Mouse (Mus musculus) limb, embryonic 10.5 days (tissue): ENCODE measurements around the gene Cbx4. TPM values are rescaled to one million over a fixed set of nuclear protein-coding genes. Genes with fewer than 3 reads are reported as not detected.

Source experiments
- DNase-seq: peaks from one replicate; pipeline ENCODE4 v3.0.0-alpha.2; 2017; ENCODE audit warnings: low spot score
- H3K27ac ChIP-seq: fragments of 300-500 bp; sonication (generic); 2 replicates; pipeline ENCODE4 v1.5.1; 2016; ENCODE audit warnings: mild to moderate bottlenecking
- H3K27me3 ChIP-seq: fragments of 300-500 bp; sonication (generic); 2 replicates; pipeline ENCODE4 v1.6.1; 2016; ENCODE audit warnings: low read depth, mild to moderate bottlenecking; ENCODE audit not compliant: poor library complexity, severe bottlenecking
- H3K36me3 ChIP-seq: fragments of 300-500 bp; sonication (generic); 2 replicates; pipeline ENCODE4 v1.6.1; 2016; ENCODE audit warnings: mild to moderate bottlenecking, moderate library complexity
- H3K4me1 ChIP-seq: fragments of 300-500 bp; sonication (generic); 2 replicates; pipeline ENCODE4 v1.6.1; 2016
- H3K4me3 ChIP-seq: fragments of 300-500 bp; sonication (generic); 2 replicates; pipeline ENCODE4 v1.5.1; 2016; ENCODE audit warnings: mild to moderate bottlenecking, moderate library complexity
- H3K9me3 ChIP-seq: fragments of 300-500 bp; sonication (generic); replicated peaks from 2 replicates; pipeline ENCODE4 v1.6.1; 2016; ENCODE audit warnings: mild to moderate bottlenecking
- WGBS: fragments of 180-500 bp; shearing (Covaris S2); methylation state at CpG from one replicate; pipeline ENCODE4 v1.1.7; 2016; 5-methylcytosine and 5-hydroxymethylcytosine counted together
- polyA plus RNA-seq: library from polyadenylated mRNA; unstranded; fragments of >200 nt; fragmentation: Nextera tagmentation; extraction: Ambion mirVana; gene quantifications from 2 replicates; pipeline ENCODE4 v1.2.1, GENCODE M21; 2016

The Cbx4 gene
- polyA plus RNA-seq = 4.3 and 7.1 TPM in 2 replicates

DNA sequence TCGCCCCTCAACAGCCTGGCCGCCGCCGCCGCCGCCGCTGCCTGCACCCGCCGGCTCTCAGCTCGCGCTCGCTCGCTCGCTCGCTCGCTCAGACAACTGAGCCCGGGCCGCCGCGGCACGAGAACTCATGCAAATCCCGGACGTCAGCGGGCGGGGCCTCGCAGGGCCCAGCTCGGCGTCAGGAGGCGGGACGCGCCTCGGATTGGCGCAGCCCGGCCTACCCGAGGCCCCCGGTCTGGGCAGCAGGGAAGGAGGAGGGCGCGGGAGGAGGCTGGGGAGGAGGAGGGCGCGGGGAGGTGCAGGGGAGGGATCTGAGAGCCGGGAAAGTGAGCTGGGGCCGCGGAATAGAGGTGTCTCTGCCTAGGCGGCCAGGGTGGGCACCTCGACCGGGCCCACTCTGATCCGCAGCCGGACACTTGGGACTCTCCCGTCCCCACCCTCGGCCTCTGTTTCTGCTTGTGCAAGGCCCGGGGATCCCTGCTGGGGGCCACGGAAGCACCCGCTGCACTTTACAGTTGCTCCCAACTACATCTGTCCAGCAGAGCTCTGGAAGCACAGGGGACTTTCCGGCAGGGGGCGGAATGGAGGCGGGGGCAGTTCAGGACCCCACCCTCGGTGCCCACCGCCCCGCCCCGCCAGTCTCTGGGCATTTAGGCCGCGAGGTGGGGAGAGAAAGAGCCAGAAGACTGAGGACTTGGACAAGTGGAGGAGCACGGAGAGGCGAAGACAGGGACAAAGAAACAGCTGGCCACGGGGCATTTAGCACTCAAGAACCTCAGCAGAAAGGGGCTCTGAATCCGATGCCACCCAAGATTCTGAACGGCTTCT, at the start of gene Cbx4:
Gene Cbx4, minus strand, starts transcription at position 78 of the 828 bp plus-strand sequence.
- DNase-seq = peak; percentile 95
- peaks cover 86% of the 10 kb centered on the region for H3K27me3 ChIP-seq
- H3K36me3 ChIP-seq = peaks cover 8% of the 10 kb centered on the region; the same call in 1 of the 2 replicates
- no peaks in the 10 kb centered on the region for H3K9me3 ChIP-seq
- peaks cover 96% of the 10 kb centered on the region for H3K4me1 ChIP-seq
- H3K4me3 ChIP-seq = peak within 1 kb of the TSS; percentile 90
- peak within 1 kb of the TSS; percentile 96 for H3K27ac ChIP-seq
- WGBS = under 1% methylated on average over 67 of the region's 67 CpGs

DNA sequence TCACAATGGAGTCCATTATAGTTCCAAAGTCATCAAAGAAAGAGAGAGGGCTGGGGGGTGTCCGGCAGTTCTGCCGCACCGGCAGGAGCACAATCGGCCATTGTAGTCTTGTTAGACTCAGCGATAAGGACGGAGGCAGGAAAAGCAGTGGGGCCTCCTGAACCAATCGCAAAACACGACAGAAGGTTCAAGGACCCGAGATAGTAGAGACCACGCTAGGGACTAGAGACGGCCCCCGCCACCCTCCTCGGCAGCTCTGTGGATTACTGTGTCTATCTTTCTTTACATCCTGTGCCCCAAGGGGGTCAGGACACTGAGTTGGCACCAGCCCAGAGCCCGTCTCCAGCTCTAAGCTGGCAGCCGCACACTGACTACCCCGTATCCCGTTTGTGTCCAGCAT, 48.6 kb upstream of the Cbx4 start:
- Histone ChIP-seq H3K9me3 (no peaks in the 10 kb centered on the region), H3K27me3 (peaks cover 68% of the 10 kb centered on the region), H3K4me3 (no peak overlapping the region), H3K36me3 (no peaks in the 10 kb centered on the region), H3K27ac (peak overlapping the region; percentile 43), H3K4me1 (peaks cover 35% of the 10 kb centered on the region)
- WGBS = 79% methylated on average over 17 of the region's 17 CpGs
- no peak for DNase-seq

DNA sequence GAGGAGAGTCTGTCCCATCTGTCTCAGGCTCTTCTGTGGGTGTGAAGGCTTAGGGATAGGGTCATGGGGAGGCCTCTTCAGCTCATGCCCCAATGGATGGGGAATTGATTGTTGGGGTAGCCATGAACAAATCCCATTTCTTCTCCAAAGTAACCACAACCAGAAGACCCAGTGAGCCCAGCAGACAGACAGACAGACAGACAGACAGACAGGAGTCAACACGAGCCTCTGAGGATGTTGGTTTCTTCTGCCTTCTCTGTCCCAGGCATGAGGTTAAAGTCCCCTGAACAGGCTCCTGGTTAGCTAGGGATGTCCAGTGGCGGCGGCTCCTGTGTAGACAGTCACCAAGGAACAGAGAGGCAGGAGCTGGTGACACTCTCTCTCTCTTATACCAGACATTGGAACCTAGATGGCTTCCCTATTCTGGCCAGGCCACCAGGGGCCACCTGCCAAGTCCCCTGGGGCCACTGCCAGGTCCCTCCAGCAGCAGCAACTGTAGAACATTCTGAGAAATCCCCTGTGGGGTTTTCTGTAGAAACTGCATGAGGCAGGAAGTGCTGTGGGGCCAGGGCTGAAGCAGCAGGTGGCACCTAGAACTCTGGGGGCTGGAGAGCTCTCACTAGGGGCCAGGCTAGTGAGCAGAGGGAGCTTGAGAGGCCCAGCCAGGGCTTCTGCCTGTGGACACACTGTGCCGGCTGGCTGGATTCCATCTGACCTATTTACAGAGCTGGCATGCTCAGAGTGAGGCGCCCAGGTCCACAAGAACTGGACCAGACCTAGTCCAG, 47.6 kb upstream of the Cbx4 start:
- 86% methylated on average over 5 of the region's 5 CpGs for WGBS
- H3K4me1 ChIP-seq = peaks cover 42% of the 10 kb centered on the region
- no peaks in the 10 kb centered on the region for H3K36me3 ChIP-seq
- no peak for DNase-seq
- no peak overlapping the region; the same call in 1 of the 2 replicates for H3K27ac ChIP-seq
- H3K9me3 ChIP-seq = no peaks in the 10 kb centered on the region
- H3K27me3 ChIP-seq = peaks cover 68% of the 10 kb centered on the region
- H3K4me3 ChIP-seq = no peak overlapping the region

DNA sequence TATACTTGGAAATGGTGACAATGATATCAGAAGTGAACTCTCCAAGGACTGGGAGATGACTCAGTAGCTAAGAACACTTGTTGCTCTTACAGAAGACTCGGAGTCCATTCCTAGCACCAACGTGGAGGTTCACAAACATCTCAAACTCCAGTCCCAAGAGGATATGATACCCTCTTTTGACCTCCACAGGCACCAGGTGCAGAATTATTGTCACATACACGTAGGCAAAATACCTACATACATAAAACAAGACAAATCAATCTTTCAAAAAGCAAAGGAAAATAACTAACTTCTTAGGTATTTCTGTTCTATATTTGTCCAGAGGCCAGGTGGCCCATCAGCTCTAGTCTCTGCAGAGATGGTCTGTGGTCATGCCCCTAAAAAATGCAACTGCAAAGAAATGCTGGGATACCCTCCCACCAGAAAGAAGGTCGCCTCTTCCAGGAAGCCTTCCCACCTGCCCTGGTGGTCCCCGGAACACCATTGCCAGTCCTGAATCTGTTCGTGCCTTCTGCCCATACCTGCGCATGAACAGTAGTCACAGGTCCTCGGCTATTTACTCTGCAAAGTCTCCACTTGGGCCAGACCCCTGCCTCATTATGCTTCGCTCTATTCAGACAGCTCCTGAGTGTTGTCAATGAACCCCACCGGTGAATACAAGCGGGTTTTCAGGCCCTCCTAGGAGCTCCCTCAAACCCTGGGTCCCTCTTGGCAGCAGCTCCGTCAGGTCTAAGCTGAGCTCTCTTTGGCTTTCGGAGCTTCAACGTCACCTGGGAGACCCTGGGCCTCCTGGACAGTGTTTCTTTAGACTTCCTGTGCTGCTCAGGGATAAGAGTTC, 46.4 kb upstream of the Cbx4 start:
- no peak overlapping the region for H3K4me3 ChIP-seq
- H3K4me1 ChIP-seq = peaks cover 54% of the 10 kb centered on the region
- H3K9me3 ChIP-seq = no peaks in the 10 kb centered on the region
- H3K36me3 ChIP-seq = no peaks in the 10 kb centered on the region
- no peak overlapping the region for H3K27ac ChIP-seq
- H3K27me3 ChIP-seq = peaks cover 78% of the 10 kb centered on the region
- 84% methylated on average over 14 of the region's 14 CpGs for WGBS
- no peak for DNase-seq

DNA sequence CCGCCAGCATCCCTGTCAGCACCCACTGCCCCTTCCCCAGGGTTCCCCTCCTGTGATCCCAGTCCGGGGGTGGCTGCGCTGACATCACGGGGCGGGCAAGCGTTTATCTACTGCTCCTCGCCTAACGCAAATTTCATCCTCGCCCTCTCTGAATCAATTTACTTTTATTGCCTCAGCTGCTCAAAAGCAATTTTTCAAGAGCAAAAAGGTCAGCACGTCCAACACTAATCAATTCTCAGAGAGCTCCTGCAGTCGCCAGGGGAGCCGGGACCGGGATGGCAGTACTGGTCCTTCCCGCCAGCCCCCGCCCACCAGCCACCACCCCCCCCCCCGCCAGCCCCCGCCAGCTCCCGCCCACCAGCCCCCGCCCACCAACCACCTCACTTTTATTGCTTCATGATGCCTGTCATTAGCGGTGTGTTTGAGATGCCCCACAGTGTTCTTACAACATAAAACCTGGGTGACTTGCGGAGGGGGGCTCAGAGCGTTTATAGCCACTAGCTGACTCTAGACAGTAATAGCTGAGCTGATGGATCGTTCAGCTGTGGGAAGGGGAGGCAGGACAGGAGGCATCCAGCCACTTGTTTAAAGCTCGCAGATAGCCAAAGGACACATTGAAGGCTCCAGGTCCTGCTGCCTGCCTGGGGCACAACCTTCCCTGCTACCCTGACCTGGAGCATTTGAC, 44.2 kb upstream of the Cbx4 start:
- peak overlapping the region; percentile 31; the same call in 1 of the 2 replicates for H3K27ac ChIP-seq
- no peaks in the 10 kb centered on the region for H3K9me3 ChIP-seq
- 8% methylated on average over 24 of the region's 24 CpGs for WGBS
- peak; percentile 75 for DNase-seq
- H3K4me1 ChIP-seq = peaks cover 75% of the 10 kb centered on the region
- H3K27me3 ChIP-seq = peaks cover 83% of the 10 kb centered on the region
- H3K4me3 ChIP-seq = peak overlapping the region; percentile 37
- no peaks in the 10 kb centered on the region for H3K36me3 ChIP-seq

DNA sequence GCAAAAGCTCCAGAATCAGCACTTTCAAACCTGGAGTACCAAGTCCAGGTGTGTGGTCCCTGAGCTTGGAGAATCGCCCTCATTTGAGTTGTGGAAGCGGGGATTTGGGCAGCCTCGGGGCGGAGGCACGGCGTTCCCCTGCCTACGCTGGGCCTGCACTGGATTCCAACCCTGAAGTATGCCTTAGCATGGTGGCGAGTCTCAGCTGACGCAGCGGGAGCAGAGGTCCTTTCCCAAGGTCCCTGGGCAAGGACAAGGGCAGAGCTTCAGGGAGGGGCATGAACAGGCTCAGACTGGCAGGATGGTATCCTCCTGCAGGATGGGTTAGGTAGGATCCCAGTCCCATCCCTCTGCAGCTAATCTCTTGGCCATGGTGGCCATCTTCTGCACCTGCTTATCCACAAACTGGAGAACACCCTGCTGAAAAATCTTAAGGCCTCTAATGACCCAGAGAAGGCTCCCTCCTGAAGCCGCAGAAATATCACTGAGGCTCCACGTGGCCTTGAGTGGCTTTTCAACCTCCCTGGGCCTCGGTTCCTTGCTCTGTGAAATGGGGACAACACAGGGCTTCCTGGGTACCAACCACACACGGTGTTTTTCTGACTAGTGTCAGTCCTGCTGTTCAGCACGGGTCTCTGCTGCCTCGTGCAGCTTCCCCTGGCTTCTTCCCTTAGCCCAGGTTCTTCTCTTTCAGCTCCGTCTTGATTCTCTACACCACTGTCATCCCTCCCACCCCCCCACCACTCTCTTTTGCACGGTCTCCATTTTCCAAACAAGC, 43.4 kb upstream of the Cbx4 start:
- H3K36me3 ChIP-seq = no peaks in the 10 kb centered on the region
- 46% methylated on average over 18 of the region's 18 CpGs for WGBS
- peak overlapping the region; percentile 37 for H3K4me3 ChIP-seq
- peak overlapping the region; percentile 31; the same call in 1 of the 2 replicates for H3K27ac ChIP-seq
- DNase-seq = no peak
- peaks cover 70% of the 10 kb centered on the region for H3K4me1 ChIP-seq
- H3K9me3 ChIP-seq = no peaks in the 10 kb centered on the region
- peaks cover 83% of the 10 kb centered on the region for H3K27me3 ChIP-seq

DNA sequence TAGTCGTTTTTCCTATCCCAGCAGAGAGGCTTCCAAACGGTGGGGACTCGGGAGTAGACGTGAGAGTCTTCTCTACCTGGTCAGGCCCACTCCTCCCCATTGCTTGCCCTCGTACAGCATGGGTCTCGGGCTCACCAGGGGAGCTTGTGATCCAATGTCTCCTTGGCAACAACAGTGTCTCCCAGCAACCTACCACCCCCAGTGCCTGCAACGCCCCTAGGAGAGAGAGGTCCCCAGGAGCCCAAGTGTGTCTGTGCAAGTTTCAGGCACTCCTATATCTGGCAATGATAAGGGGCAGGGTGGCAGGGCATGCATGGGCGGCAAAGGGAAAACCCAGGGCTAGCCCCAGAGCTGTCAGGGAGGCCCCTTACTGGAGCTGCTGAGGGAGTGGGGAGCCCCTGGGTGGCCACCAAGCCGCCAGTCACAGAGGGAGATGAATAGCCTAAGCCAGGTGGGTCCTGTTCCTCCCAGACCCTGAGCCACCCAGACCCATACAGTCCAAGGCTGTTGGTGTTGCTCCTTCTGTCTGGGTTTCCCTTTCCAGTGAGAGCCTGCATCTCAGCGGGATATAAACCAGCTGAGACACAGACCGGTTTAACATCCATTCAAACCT, 42.8 kb upstream of the Cbx4 start:
- no peak for DNase-seq
- Histone ChIP-seq H3K27me3 (peaks cover 79% of the 10 kb centered on the region), H3K4me1 (peaks cover 63% of the 10 kb centered on the region), H3K27ac (peak overlapping the region; percentile 80; the same call in 1 of the 2 replicates), H3K36me3 (no peaks in the 10 kb centered on the region), H3K4me3 (no peak overlapping the region), H3K9me3 (no peaks in the 10 kb centered on the region)
- WGBS = 53% methylated on average over 11 of the region's 11 CpGs

DNA sequence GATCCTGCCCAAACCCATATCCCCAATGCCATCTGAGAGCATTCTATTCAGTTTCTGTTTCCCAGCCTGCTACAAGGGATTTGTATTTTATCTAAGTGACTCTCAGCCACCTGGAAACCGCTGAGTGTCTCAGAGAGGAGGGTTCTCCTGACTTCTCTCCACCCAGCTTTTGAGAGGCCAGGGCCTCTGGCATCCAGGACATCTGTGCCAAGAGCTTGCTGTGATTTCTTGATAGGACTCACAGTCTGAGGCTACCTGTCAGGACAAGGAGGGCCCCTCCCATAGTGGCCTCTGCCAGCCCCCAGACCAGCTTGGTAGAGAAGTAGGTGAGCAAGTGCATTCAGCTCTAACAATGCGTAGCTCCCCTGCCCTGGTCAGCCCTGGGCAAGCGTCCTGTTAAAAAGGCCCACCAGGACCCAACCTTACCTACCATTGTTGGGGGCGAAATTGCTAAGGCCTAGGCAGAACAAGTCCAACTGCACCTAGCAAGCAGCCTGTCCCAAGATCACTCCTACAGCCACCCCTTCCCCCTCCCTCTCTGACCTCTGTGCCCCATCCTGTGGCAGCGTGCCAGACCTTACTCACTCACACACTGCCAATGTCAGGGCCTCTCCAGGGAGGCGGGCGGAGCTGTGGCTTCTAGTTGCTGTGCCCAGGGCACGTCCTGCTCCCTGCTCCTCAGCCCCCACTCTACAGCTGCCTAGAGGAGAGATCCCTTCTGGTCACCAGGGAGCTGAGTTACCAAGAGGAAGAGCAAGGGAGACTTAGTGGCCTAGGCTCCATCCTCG, 41.9 kb upstream of the Cbx4 start:
- Histone ChIP-seq H3K9me3 (no peaks in the 10 kb centered on the region), H3K4me1 (peaks cover 60% of the 10 kb centered on the region), H3K27me3 (peaks cover 75% of the 10 kb centered on the region), H3K4me3 (no peak overlapping the region), H3K36me3 (no peaks in the 10 kb centered on the region), H3K27ac (peak overlapping the region; percentile 80; the same call in 1 of the 2 replicates)
- 70% methylated on average over 9 of the region's 9 CpGs for WGBS
- DNase-seq = no peak

DNA sequence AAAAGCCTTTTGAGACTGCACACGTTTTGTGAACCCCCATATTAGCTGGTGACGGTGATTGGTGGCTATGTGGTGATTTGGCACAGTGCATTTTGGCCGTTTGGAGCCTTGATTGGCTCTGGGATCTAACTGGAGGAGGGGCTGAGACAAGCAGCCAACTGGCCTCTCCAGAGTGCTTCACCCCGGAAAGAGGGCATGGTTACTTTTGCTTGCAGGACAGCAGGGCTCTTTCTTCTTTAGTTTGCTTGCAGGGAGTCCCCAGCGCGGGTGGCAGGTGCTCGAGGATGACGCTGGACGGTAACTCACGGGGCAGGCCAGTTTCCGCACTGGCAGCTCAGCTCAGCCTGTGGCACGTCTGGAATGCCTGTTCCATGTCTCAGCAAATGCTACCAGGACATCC, 41.1 kb upstream of the Cbx4 start:
- H3K27ac ChIP-seq = peak overlapping the region; percentile 80
- H3K4me1 ChIP-seq = peaks cover 60% of the 10 kb centered on the region
- peaks cover 74% of the 10 kb centered on the region for H3K27me3 ChIP-seq
- no peak for DNase-seq
- H3K9me3 ChIP-seq = no peaks in the 10 kb centered on the region
- H3K4me3 ChIP-seq = 0 out of 2 replicates have a peak overlapping the region, but pooled peaks have one; percentile 12
- H3K36me3 ChIP-seq = no peaks in the 10 kb centered on the region
- WGBS = 41% methylated on average over 12 of the region's 12 CpGs

DNA sequence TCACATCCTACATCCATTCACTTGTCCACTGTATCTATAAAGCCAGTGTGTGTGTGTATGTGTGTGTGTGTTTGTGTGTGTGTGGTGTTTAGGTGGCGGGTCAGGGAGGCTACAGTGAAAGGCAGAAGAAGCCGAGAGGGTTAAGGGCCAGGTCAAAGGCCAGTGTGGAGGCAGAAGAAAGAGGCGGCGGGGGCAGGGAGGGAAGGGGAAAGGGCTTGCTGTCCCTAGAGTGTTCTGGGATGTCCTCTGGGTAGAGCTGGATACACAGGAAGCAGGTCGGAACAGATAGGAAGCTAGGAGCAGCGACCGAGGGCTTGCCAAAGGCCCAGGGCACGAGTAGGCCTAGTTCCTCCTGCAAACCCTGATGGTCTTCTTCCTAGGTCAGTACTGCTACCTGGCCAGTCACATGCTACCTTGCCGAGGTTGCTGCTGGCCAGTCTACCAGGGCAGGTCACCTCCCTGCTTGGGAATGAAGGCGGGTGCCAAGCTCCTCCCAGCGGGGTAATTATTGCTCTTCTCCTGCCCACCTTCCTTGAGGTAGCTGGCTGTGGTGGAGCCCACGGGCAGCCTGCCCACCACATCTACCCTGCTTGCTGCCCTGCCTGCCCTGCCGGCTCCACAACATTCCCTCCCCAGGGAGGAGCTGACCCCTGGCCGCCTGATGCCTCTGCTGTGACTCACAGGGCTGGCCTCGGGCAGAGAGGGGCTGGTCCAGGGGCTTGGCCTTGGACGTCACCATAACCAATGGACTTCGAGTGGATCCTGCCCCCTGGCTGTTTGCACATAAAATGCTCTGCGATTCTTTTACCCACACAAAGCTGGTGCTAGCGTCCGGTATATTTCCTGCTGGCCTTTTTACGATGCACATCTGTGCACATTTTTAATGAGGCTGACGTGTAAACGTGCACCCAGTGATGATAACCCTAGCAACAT, 40.2 kb upstream of the Cbx4 start:
- H3K27ac ChIP-seq = peak overlapping the region; percentile 80
- H3K36me3 ChIP-seq = no peaks in the 10 kb centered on the region
- no peaks in the 10 kb centered on the region for H3K9me3 ChIP-seq
- peaks cover 75% of the 10 kb centered on the region for H3K27me3 ChIP-seq
- 27% methylated on average over 23 of the region's 23 CpGs for WGBS
- peaks cover 60% of the 10 kb centered on the region for H3K4me1 ChIP-seq
- H3K4me3 ChIP-seq = peak overlapping the region; percentile 28
- DNase-seq = peak; percentile 80
